Mouse (Mus musculus) liver, postnatal 0 days (tissue): ENCODE results near the gene Timm23. TPM values are rescaled to one million over a fixed set of nuclear protein-coding genes. Genes with fewer than 3 reads are reported as not detected.
"Not testable (repeated sequence)": the region's sequence is repeated elsewhere in the genome, so short reads cannot be mapped to it uniquely, and the experiment has no call there.

Source experiments
- ATAC-seq: fragments of 200-750 bp; cut with Nextera tagmentation; 2 replicates; pipeline ENCODE4 v1.8.0; 2017; ENCODE audit warnings: mild to moderate bottlenecking, moderate library complexity
- DNase-seq: peaks from one replicate; pipeline ENCODE4 v3.0.0-alpha.2; 2016
- H3K27ac ChIP-seq: fragments of 300-500 bp; sonication (generic); 2 replicates; pipeline ENCODE4 v1.5.1; 2014; ENCODE audit warnings: antibody characterized with exemption, moderate library complexity, mild to moderate bottlenecking, low read depth
- H3K27me3 ChIP-seq: fragments of 300-500 bp; sonication (generic); 2 replicates; pipeline ENCODE4 v1.6.1; 2014; ENCODE audit warnings: low read length, control low read depth, mixed read lengths; ENCODE audit not compliant: insufficient read depth
- H3K36me3 ChIP-seq: fragments of 300-500 bp; sonication (generic); replicated peaks from 2 replicates; pipeline ENCODE4 v1.6.1; 2014; ENCODE audit warnings: mild to moderate bottlenecking, control low read depth, low read length, moderate library complexity, mixed read lengths; ENCODE audit not compliant: insufficient read depth
- H3K4me1 ChIP-seq: fragments of 300-500 bp; sonication (generic); 2 replicates; pipeline ENCODE4 v1.6.1; 2014; ENCODE audit warnings: antibody characterized with exemption, mild to moderate bottlenecking, control low read depth; ENCODE audit not compliant: insufficient read depth
- H3K4me2 ChIP-seq: fragments of 300-500 bp; sonication (generic); 2 replicates; pipeline ENCODE4 v1.6.1; 2014; ENCODE audit warnings: low read depth, mild to moderate bottlenecking, low read length, moderate library complexity, mixed read lengths
- H3K4me3 ChIP-seq: fragments of 300-500 bp; sonication (generic); 2 replicates; pipeline ENCODE4 v1.5.1; 2014; ENCODE audit warnings: low read depth, low read length
- H3K9ac ChIP-seq: fragments of 300-500 bp; sonication (generic); replicated peaks from 2 replicates; pipeline ENCODE4 v1.6.1; 2014; ENCODE audit warnings: mild to moderate bottlenecking, moderate library complexity
- H3K9me3 ChIP-seq: fragments of 300-500 bp; sonication (generic); 2 replicates; pipeline ENCODE4 v1.6.1; 2016; ENCODE audit warnings: mild to moderate bottlenecking, control low read depth, low read length, mixed read lengths
- CTCF ChIP-seq: sonication (generic); IDR thresholded peaks from 2 replicates; pipeline ENCODE4 v1.5.1; 2016; ENCODE audit warnings: antibody characterized with exemption, low read depth
- EP300 ChIP-seq: IDR thresholded peaks from 2 replicates; pipeline ENCODE4 v1.6.1; 2016; ENCODE audit warnings: antibody characterized with exemption, low read depth, mild to moderate bottlenecking
- WGBS: fragments of 180-500 bp; shearing (Covaris S2); extraction: QIAGEN DNeasy Blood & Tissue Kit; methylation state at CpG from one replicate; pipeline ENCODE4 v1.1.7; 2014; ENCODE audit not compliant: insufficient replicate concordance; 5-methylcytosine and 5-hydroxymethylcytosine counted together
- polyA plus RNA-seq: library from polyadenylated mRNA; unstranded; fragments of >200 nt; fragmentation: Nextera tagmentation; extraction: Ambion mirVana; gene quantifications from 2 replicates; pipeline ENCODE4 v1.2.1, GENCODE M21; 2015

The Timm23 gene
- polyA plus RNA-seq, 1 experiment from 2014 or later, result 211 TPM

GRCm38 (mm10) chr14:32201354-32201753 lies 344 bp downstream of the Timm23 start:
- under 1% methylated on average over 25 of the region's 26 CpGs for WGBS
- Histone ChIP-seq H3K4me3 (peak overlapping the region; percentile 90), H3K36me3 (peaks cover 28% of the 10 kb centered on the region), H3K9me3 (no peaks in the 10 kb centered on the region), H3K4me1 (peaks cover 18% of the 10 kb centered on the region), H3K4me2 (peak overlapping the region; percentile 85), H3K27ac (peak overlapping the region; percentile 78), H3K9ac (peak overlapping the region; percentile 95), H3K27me3 (no peaks in the 10 kb centered on the region)
- ATAC-seq (peak; percentile 52), DNase-seq (peak; percentile 62)
- no peak for TF ChIP-seq CTCF
- TF ChIP-seq EP300, result no peak

- H3K36me3 ChIP-seq, result peaks cover 50% of the 10 kb centered on the region
- H3K27me3 ChIP-seq, DNase-seq, ATAC-seq, H3K4me3 ChIP-seq, H3K4me1 ChIP-seq, H3K9me3 ChIP-seq, H3K9ac ChIP-seq, H3K4me2 ChIP-seq, H3K27ac ChIP-seq: not testable (repeated sequence)
- 66% methylated on average over 5 of the region's 5 CpGs for WGBS
- peak; percentile 36; the same call in 1 of the 2 replicates for TF ChIP-seq CTCF
Observed at GRCm38 (mm10) chr14:32193557-32193956, 8.1 kb downstream of the Timm23 start.

GRCm38 (mm10) chr14:32192437-32192836 lies 9.3 kb downstream of the Timm23 start:
- no peak overlapping the region for H3K27ac ChIP-seq
- H3K27me3 ChIP-seq, result no peaks in the 10 kb centered on the region
- H3K4me2 ChIP-seq, result no peak overlapping the region
- 37% methylated on average over 3 of the region's 3 CpGs for WGBS
- TF ChIP-seq CTCF, result peak; percentile 94
- TF ChIP-seq EP300, result no peak
- peaks cover 52% of the 10 kb centered on the region for H3K36me3 ChIP-seq
- H3K4me3 ChIP-seq, result no peak overlapping the region
- H3K9me3 ChIP-seq, result no peaks in the 10 kb centered on the region
- no peak overlapping the region for H3K9ac ChIP-seq
- peaks cover 6% of the 10 kb centered on the region; the same call in 1 of the 2 replicates for H3K4me1 ChIP-seq
- DNase-seq (peak; percentile 69), ATAC-seq (peak; percentile 56)

GRCm38 (mm10) chr14:32191926-32192325 lies 9.8 kb downstream of the Timm23 start:
- Histone ChIP-seq H3K4me1 (peaks cover 6% of the 10 kb centered on the region; the same call in 1 of the 2 replicates), H3K9ac (no peak overlapping the region), H3K4me2 (no peak overlapping the region), H3K27ac (0 out of 2 replicates have a peak overlapping the region, but pooled peaks have one; percentile 32), H3K27me3 (no peaks in the 10 kb centered on the region), H3K9me3 (no peaks in the 10 kb centered on the region), H3K36me3 (peaks cover 51% of the 10 kb centered on the region), H3K4me3 (no peak overlapping the region)
- TF ChIP-seq EP300, result no peak
- TF ChIP-seq CTCF, result no peak
- WGBS, result 77% methylated on average over 5 of the region's 5 CpGs
- ATAC-seq, result no peak
- no peak for DNase-seq

- H3K4me2 ChIP-seq, result no peak overlapping the region
- no peaks in the 10 kb centered on the region for H3K27me3 ChIP-seq
- H3K4me1 ChIP-seq, result peaks cover 6% of the 10 kb centered on the region; the same call in 1 of the 2 replicates
- DNase-seq (no peak), ATAC-seq (peak; percentile 82)
- TF ChIP-seq CTCF (no peak), EP300 (no peak)
- H3K9ac ChIP-seq, result no peak overlapping the region
- WGBS, result 75% methylated on average over 6 of the region's 6 CpGs
- H3K36me3 ChIP-seq, result peaks cover 57% of the 10 kb centered on the region
- H3K27ac ChIP-seq, result peak overlapping the region; percentile 55; the same call in 1 of the 2 replicates
- H3K9me3 ChIP-seq, result no peaks in the 10 kb centered on the region
- H3K4me3 ChIP-seq, result no peak overlapping the region
Observed at GRCm38 (mm10) chr14:32190627-32191391, 10.9 kb downstream of the Timm23 start.

GRCm38 (mm10) chr14:32183846-32184245 lies 17.9 kb downstream of the Timm23 start:
- peaks cover 87% of the 10 kb centered on the region for H3K36me3 ChIP-seq
- ATAC-seq, result no peak

More at GRCm38 (mm10) chr14:32183846-32184245, 17.9 kb downstream of the Timm23 start:
- no peaks in the 10 kb centered on the region for H3K9me3 ChIP-seq
- H3K4me3 ChIP-seq, result no peak overlapping the region
- no peak overlapping the region for H3K4me2 ChIP-seq
- DNase-seq, result no peak
- no peak overlapping the region for H3K9ac ChIP-seq
- H3K27ac ChIP-seq, result no peak overlapping the region
- WGBS, result 89% methylated on average over 4 of the region's 4 CpGs
- no peaks in the 10 kb centered on the region for H3K27me3 ChIP-seq
- 0 out of 2 replicates have a peak, but pooled peaks cover 5% of the 10 kb centered on the region for H3K4me1 ChIP-seq
- TF ChIP-seq EP300 (no peak), CTCF (no peak)
